Mouse (Mus musculus): ENCODE data around the gene Rhox10. TPM values are rescaled to one million over a fixed set of nuclear protein-coding genes. Genes with fewer than 3 reads are reported as not detected.
"Not testable (repeated sequence)": the region's sequence is repeated elsewhere in the genome, so short reads cannot be mapped to it uniquely, and the experiment has no call there.

Gene Rhox10
- total RNA-seq (2015) (not detected in 2 replicates), total RNA-seq (2017) (not detected in 2 replicates)

- no peak for ATAC-seq (ENCODE audit: poor library complexity, severe bottlenecking)
Measured at GRCm38 (mm10) chrX:38066175-38066574, at the start of gene Rhox10. Gene Rhox10, plus strand, starts transcription at chrX:38066475.

DNA sequence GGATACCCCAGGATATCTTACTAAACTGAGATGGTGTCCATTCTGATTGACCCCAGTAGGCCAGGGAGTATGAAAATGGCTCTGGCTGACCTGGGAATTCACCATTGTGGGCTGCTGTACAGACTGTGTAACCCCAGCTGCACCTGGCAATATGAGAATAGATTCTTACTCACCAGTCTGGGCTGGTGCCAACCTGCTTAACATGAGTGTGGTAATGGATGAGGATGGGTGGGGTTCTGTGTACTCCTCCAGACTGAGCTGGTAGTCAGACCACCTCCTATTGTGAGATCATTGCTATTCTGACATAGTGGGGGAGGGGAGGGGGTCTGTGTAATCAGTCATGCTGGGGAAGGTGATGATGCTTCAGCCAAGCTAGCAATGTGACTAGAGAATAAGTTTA, 47.7 kb upstream of the Rhox10 start, which contains the start of gene Btg1-ps1:
Gene Btg1-ps1, minus strand, starts transcription at position 219 of the 400 bp plus-strand sequence.
- not testable (repeated sequence) for ATAC-seq (ENCODE audit: poor library complexity, severe bottlenecking)

GRCm38 (mm10) chrX:38033841-38034240, 32.4 kb upstream of the Rhox10 start:
- ATAC-seq (ENCODE audit: poor library complexity, severe bottlenecking) = no peak

DNA sequence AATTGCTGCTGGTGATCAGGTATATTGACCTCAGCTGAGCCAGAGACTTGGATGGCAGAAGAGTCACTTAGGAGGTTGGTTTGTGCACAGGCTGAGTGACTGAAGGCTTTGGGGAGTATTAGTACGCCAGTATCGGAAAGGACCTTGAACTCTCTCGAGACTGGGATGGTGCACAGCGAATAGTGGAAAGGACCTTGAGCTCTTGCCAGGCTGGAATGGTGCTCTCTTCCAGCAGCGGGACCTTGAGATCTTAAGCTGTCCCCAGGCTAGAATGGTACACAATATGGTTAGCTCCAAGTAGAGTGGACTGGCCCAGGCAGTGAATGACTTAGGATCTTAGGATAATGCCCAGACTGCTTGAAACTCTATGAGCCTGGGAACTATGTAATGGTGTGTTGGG, 26.6 kb upstream of the Rhox10 start:
- ATAC-seq (ENCODE audit: poor library complexity, severe bottlenecking) = no peak

DNA sequence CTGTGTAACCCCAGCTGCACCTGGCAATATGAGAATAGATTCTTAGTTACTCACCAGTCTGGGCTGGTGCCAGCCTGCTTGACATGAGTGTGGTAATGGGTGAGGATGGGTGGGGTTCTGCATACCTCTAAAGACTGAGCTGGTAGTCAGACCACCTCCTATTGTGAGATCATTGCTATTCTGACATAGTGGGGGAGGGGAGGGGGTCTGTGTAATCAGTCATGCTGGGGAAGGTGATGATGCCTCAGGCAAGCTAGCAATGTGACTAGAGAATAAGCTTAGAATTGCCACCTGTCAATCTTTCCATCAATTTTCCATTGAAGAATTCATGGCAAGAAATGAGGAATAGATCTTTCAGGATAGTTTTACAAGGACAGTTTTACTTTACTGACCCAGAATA, 23.3 kb upstream of the Rhox10 start, which contains the start of gene Btg1-ps2:
Gene Btg1-ps2, minus strand, starts transcription at position 101 of the 400 bp plus-strand sequence.
- not testable (repeated sequence) for ATAC-seq (ENCODE audit: poor library complexity, severe bottlenecking)

GRCm38 (mm10) chrX:38061544-38061943, 4.7 kb upstream of the Rhox10 start:
- ATAC-seq (ENCODE audit: poor library complexity, severe bottlenecking) = no peak

DNA sequence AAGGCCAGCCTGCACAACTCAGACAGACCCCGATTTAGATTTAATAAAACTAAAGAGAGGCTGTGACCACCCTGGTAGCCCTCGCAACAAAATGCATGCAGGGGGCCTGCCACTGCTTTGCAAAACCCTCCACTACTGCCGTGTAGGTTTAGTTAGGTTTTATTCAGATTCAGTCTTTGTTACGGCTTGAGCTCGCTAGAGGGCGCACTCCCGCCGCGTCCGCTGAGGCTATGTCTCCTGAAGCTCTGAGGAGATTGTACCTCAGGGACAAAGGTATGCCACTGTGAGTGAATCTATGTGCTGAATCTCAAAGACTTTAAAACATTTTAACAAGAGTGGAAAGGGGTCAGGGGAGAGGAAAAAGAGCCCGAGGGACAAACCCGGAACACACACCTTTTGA, 18.0 kb downstream of the Rhox10 start:
- no peak for ATAC-seq (ENCODE audit: poor library complexity, severe bottlenecking)

DNA sequence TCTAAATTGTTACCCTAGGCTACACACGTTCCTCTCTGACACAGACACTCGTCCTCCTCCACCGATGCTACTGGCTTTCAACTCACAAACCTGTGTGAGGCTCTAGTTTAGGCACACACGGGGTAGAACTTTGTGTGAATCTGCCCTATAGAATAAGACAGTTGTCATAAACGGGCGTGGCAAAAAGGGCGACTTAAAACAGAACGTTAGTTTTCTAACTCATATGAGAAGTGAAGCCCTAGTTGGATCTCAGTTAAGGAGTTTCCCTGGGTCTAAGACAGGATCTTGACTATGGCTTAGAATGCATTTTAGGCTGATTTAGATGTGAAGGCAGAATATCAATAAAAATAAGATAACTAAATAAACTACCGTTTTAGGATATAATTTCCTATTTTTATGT, 18.8 kb downstream of the Rhox10 start, which contains the start of gene Rhox11:
Gene Rhox11, minus strand, starts transcription at position 101 of the 400 bp plus-strand sequence.
- no peak for ATAC-seq (ENCODE audit: poor library complexity, severe bottlenecking)

- ATAC-seq (ENCODE audit: poor library complexity, severe bottlenecking) = no peak
Measured at GRCm38 (mm10) chrX:38110807-38111206, 44.5 kb downstream of the Rhox10 start, which contains the start of gene Rhox12. Gene Rhox12, minus strand, starts transcription at chrX:38110907.

- no peak for ATAC-seq (ENCODE audit: poor library complexity, severe bottlenecking)
Measured at GRCm38 (mm10) chrX:38120982-38121381, 54.7 kb downstream of the Rhox10 start, which contains the start of gene Rhox13. Gene Rhox13, plus strand, starts transcription at chrX:38121219.

Other genes with a start within 250 kb of the Rhox10 start
- not detected in 2 replicates for gene Rhox6, start 239.6 kb upstream of the Rhox10 start, total RNA-seq (2015)
- not detected in 2 replicates for gene Rhox6, start 239.6 kb upstream of the Rhox10 start, total RNA-seq (2017)
- not detected in 2 replicates for gene Rhox7a, start 234.8 kb upstream of the Rhox10 start, total RNA-seq (2015)
- gene Rhox7a, start 234.8 kb upstream of the Rhox10 start, total RNA-seq (2017) = not detected in 2 replicates
- 0.31 TPM in 1 of 2 replicates, not detected in the other for gene Rhox8, start 187.5 kb upstream of the Rhox10 start, total RNA-seq (2015)
- gene Rhox8, start 187.5 kb upstream of the Rhox10 start, total RNA-seq (2017) = not detected in 2 replicates
- not detected in 2 replicates for gene Rhox7b, start 169.2 kb upstream of the Rhox10 start, total RNA-seq (2015)
- gene Rhox7b, start 169.2 kb upstream of the Rhox10 start, total RNA-seq (2017) = not detected in 2 replicates
- not detected in 2 replicates for gene Rhox9, start 164.7 kb upstream of the Rhox10 start, total RNA-seq (2015)
- gene Rhox9, start 164.7 kb upstream of the Rhox10 start, total RNA-seq (2017) = not detected in 2 replicates
- gene Btg1-ps1, start 47.7 kb upstream of the Rhox10 start, total RNA-seq (2015) = not detected in 2 replicates
- gene Btg1-ps1, start 47.7 kb upstream of the Rhox10 start, total RNA-seq (2017) = not detected in 2 replicates
- not detected in 2 replicates for gene Btg1-ps2, start 23.4 kb upstream of the Rhox10 start, total RNA-seq (2015)
- gene Btg1-ps2, start 23.4 kb upstream of the Rhox10 start, total RNA-seq (2017) = not detected in 2 replicates
- not detected in 2 replicates for gene Rhox11, start 18.7 kb downstream of the Rhox10 start, total RNA-seq (2015)
- gene Rhox11, start 18.7 kb downstream of the Rhox10 start, total RNA-seq (2017) = not detected in 2 replicates
- not detected in 2 replicates for gene Rhox12, start 44.4 kb downstream of the Rhox10 start, total RNA-seq (2015)
- not detected in 2 replicates for gene Rhox12, start 44.4 kb downstream of the Rhox10 start, total RNA-seq (2017)
- not detected in 2 replicates for gene Rhox13, start 54.7 kb downstream of the Rhox10 start, total RNA-seq (2015)
- gene Rhox13, start 54.7 kb downstream of the Rhox10 start, total RNA-seq (2017) = not detected in 2 replicates
- gene Zbtb33, start 123.3 kb downstream of the Rhox10 start, total RNA-seq (2015) = 29.1 and 32.1 TPM in 2 replicates
- gene Zbtb33, start 123.3 kb downstream of the Rhox10 start, total RNA-seq (2017) = 20.7 and 24.2 TPM in 2 replicates
- gene Tmem255a, start 186.0 kb downstream of the Rhox10 start, total RNA-seq (2015) = not detected in 2 replicates
- 0.12 TPM in 1 of 2 replicates, not detected in the other for gene Tmem255a, start 186.0 kb downstream of the Rhox10 start, total RNA-seq (2017)
- gene Atp1b4, start 249.7 kb downstream of the Rhox10 start, total RNA-seq (2015) = not detected in 2 replicates
- 0.04 TPM in 1 of 2 replicates, not detected in the other for gene Atp1b4, start 249.7 kb downstream of the Rhox10 start, total RNA-seq (2017)